Mouse (Mus musculus) duodenum, adult 2 months (tissue): ENCODE measurements around the gene Plekhj1. TPM values are rescaled to one million over a fixed set of nuclear protein-coding genes. Genes with fewer than 3 reads are reported as not detected.

Experiments
- polyA plus RNA-seq: library from polyadenylated mRNA; depleted of rRNA; stranded (reverse); fragments of >200 nt; gene quantifications from 2 replicates; pipeline ENCODE4 v1.2.3, GENCODE M21; 2012; ENCODE audit warnings: low replicate concordance; rRNA removed

The Plekhj1 gene
- 44.6 and 62.2 TPM in 2 replicates for polyA plus RNA-seq

GRCm38 (mm10) chr10:80798150-80799006 lies at the start of gene Plekhj1, which contains the start of gene Sf3a2:
Plekhj1 (minus strand) TSS chr10:80798626.
Sf3a2 (plus strand) TSS chr10:80798198.

DNA sequence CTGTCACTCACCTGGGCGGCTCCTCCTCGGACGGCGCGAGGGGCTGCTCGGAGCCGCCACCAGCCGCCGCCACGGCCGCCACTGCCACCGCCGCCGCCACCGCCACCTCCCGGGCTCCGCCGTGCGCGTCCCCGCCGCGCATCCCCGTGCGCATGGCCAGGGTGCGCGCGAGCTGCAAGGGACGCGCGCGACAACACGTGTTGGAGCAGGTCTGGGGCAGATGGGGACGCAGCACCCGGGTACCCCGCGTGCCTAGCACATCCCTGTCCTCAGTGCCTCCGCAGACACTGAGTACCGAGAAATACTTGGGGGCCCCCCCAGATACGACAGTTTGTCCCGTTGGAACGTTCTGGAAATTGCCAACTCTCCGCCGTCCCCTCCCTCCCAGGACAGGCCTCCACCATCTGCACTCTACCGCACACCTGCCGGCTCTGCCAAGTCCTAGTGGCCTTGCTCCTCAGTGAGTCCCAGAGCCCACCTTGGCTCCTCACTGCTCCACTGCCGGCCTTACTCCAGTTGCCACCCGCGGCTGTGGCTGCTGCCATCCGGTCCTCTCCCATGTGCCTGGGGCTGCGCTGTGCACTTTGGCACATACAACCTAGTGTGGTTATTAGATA lies 45.6 kb upstream of the Plekhj1 start, which contains the start of gene Lingo3:
Lingo3 (minus strand) TSS at position 109 of the 617 bp plus-strand sequence.

DNA sequence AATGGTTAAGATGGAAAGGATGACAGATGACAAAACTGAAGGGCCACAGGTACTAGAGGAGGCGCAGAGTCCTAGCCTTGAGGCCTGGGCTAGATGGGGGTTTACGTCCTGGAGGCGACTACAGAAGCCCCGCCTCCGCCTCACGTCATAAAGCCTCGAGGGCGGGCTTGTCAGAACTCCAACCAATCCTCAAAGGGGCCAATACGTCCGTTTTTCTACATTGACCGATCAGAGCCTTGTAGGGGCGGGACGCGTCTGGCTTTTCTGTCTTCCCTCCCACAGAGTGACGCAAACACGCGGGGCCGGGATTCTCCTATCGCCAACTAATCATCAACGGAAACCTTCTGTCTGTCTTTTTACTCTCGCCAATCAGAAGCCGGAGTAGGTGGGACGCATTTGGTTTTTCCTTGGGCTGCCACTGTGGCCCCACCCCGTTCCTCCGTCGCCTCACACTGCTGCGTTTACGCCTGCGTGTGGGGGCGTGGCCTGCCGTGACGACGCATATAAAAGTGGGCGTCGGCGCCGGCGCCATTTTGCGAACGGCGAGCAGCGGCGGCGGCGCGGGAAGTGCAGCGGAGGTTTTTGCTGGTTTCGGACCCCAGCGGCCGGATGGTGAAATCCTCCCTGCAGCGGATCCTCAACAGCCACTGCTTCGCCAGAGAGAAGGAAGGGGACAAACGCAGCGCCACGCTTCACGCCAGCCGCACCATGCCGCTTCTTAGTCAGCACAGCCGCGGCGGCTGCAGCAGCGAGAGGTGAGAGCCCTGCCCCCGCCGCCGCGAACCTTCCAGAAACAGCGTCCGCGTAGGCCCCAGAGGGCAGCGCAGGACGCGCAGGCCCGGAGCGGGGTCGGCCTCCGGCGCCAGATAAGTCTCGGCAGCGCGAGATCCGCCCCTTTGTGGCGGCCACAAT lies 28.0 kb upstream of the Plekhj1 start, which contains the start of gene Oaz1:
Oaz1 (plus strand) TSS at position 506 of the 912 bp plus-strand sequence.

DNA sequence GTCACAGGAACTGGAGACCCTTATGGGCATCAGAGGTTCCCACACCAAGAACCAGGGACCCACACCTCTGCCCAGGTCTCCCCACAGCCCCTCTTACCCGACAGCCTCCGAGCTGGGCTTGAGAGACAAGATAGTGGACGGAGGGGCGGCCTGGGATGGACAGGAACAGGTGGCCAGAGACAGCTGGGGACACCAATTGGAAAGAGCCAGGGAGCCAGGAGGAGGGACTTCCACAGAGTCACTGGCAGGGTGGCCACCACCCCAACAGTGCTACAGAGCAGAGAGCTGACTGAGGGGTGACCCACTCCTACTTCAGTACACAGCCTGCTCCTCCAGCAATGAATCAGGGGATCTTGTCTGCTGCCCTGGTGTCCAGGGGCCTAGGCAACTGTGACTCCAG lies 14.9 kb upstream of the Plekhj1 start, which contains the start of gene Jsrp1:
Jsrp1 (minus strand) TSS at position 133 of the 400 bp plus-strand sequence.

DNA sequence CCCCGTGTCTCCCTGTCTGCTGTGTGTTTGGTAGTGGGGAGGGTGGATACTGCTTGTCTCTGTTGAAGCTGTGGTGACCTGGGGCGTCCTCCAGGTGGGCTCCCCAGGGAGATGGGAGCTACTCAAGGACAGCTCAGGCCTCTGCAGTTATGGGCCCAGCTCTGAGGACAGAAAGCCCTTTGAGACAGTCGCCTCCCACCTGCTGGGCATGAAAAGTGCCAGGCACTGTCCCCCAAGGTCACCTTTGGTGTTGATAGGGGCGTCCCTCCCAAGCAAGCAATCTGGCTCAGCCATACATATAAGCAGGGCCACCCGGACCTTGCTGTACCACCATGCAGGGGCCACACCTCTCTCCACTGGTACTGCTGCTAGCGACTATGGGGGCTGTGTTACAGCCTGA lies 6.5 kb upstream of the Plekhj1 start, which contains the start of gene Amh:
Amh (plus strand) TSS at position 328 of the 400 bp plus-strand sequence.

DNA sequence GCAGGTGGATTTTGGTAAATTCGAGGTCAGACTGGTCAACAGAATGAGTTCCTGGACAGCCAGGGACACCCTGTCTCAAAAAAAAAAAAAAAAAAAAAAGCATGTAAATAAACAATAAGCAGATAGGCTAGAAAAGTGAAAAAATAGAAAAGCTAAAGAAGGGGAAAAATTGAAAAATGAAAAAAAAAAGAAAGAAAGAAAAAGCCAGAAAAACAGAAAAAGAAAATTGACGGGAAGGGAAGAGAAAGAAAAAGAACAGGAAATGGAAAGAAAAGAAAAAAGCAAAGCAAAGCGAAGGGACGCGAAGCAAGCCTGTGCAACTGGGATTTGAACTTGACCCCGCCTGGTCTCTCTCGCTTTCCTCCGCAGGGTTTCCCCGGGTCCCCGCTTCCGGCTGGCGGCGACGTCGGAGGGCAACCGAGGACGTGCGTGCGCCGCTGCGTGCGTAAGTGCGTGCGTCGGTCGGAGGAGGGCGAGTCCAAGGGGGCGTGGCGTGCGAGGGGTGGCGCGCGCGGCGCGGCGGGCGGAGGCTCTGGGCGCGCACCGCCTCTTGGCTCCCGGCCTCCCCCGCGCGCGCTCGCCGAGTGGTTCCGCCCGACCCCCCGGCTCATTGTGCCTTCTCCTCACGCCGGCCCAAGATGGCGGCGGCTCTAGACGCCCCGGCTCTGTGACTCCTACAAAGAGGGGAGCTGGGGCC lies 43.7 kb downstream of the Plekhj1 start, which contains the start of gene Dot1l:
Dot1l (plus strand) TSS at position 613 of the 697 bp plus-strand sequence.

Other genes starting within 250 kb of the Plekhj1 start
- gene Rexo1, start 237.1 kb downstream of the Plekhj1 start, polyA plus RNA-seq: 50.2 and 62.3 TPM in 2 replicates
- gene Klf16, start 221.3 kb downstream of the Plekhj1 start, polyA plus RNA-seq: 22.7 and 36.3 TPM in 2 replicates
- gene Abhd17a, start 208.3 kb downstream of the Plekhj1 start, polyA plus RNA-seq: 502 and 1,087 TPM in 2 replicates
- 164 and 176 TPM in 2 replicates for gene Scamp4, start 195.8 kb downstream of the Plekhj1 start, polyA plus RNA-seq
- 23.9 and 33.1 TPM in 2 replicates for gene Adat3, start 195.7 kb downstream of the Plekhj1 start, polyA plus RNA-seq
- gene Gm49322, start 192.6 kb downstream of the Plekhj1 start, polyA plus RNA-seq: 1.7 and 2.4 TPM in 2 replicates
- gene Csnk1g2, start 175.8 kb downstream of the Plekhj1 start, polyA plus RNA-seq: 194 and 256 TPM in 2 replicates
- gene Btbd2, start 141.6 kb downstream of the Plekhj1 start, polyA plus RNA-seq: 70.9 and 83.2 TPM in 2 replicates
- gene Mknk2, start 120.5 kb downstream of the Plekhj1 start, polyA plus RNA-seq: 147 TPM in 2 replicates
- 28.1 and 37.8 TPM in 2 replicates for gene Mob3a, start 96.6 kb downstream of the Plekhj1 start, polyA plus RNA-seq
- 20.8 and 44.8 TPM in 2 replicates for gene Izumo4, start 96.4 kb downstream of the Plekhj1 start, polyA plus RNA-seq
- gene Ap3d1, start 56.4 kb downstream of the Plekhj1 start, polyA plus RNA-seq: 80.7 and 89.3 TPM in 2 replicates
- 53.5 and 58.4 TPM in 2 replicates for gene Dot1l, start 43.4 kb downstream of the Plekhj1 start, polyA plus RNA-seq
- gene Sf3a2, start 428 bp downstream of the Plekhj1 start, polyA plus RNA-seq: 50.6 and 68.2 TPM in 2 replicates
- gene Amh, start 6.6 kb upstream of the Plekhj1 start, polyA plus RNA-seq: 0.54 and 2.5 TPM in 2 replicates
- not detected in 2 replicates for gene Jsrp1, start 14.9 kb upstream of the Plekhj1 start, polyA plus RNA-seq
- 955 and 1,664 TPM in 2 replicates for gene Oaz1, start 28.0 kb upstream of the Plekhj1 start, polyA plus RNA-seq
- gene Lingo3, start 45.4 kb upstream of the Plekhj1 start, polyA plus RNA-seq: 0.02 and 0.07 TPM in 2 replicates
- 89.4 and 104 TPM in 2 replicates for gene Lsm7, start 56.6 kb upstream of the Plekhj1 start, polyA plus RNA-seq
- gene Sppl2b, start 56.6 kb upstream of the Plekhj1 start, polyA plus RNA-seq: 80.9 and 86.1 TPM in 2 replicates
- gene Tmprss9, start 73.2 kb upstream of the Plekhj1 start, polyA plus RNA-seq: 0.78 and 3.7 TPM in 2 replicates
- 217 and 283 TPM in 2 replicates for gene Timm13, start 102.3 kb upstream of the Plekhj1 start, polyA plus RNA-seq
- gene Lmnb2, start 119.6 kb upstream of the Plekhj1 start, polyA plus RNA-seq: 30.0 and 34.9 TPM in 2 replicates
- 14.8 and 34.1 TPM in 2 replicates for gene Gadd45b, start 131.4 kb upstream of the Plekhj1 start, polyA plus RNA-seq
- 0.56 and 1.3 TPM in 2 replicates for gene Gng7, start 216.3 kb upstream of the Plekhj1 start, polyA plus RNA-seq
- gene Diras1, start 227.0 kb upstream of the Plekhj1 start, polyA plus RNA-seq: 0.29 and 0.68 TPM in 2 replicates
- 26.2 and 32.8 TPM in 2 replicates for gene Slc39a3, start 238.8 kb upstream of the Plekhj1 start, polyA plus RNA-seq